Mouse (Mus musculus) right cerebral cortex, adult 2 months (tissue): ENCODE data around the gene Fndc5.

Source experiments
- DNase-seq, 2 experiments: peaks; one replicate each; pipeline ENCODE4 v3.0.0; 2021 to 2022; ENCODE audit warnings: low spot score in 2 of 2

Fndc5 gene

GRCm38 (mm10) chr4:129136579-129137391 lies at the start of gene Fndc5:
Fndc5 (plus strand) TSS chr4:129136999.
- no peak for DNase-seq

GRCm38 (mm10) chr4:129087850-129088249 lies 48.9 kb upstream of the Fndc5 start:
- DNase-seq: no peak

- no peak for DNase-seq
These were observed 41.5 kb upstream of the Fndc5 start for GRCm38 (mm10) chr4:129095276-129095675.

GRCm38 (mm10) chr4:129097006-129097405 lies 39.8 kb upstream of the Fndc5 start:
- DNase-seq: no peak

- no peak for DNase-seq
These were observed 34.5 kb upstream of the Fndc5 start for GRCm38 (mm10) chr4:129102133-129102829.

- DNase-seq: no peak
These were observed 31.4 kb upstream of the Fndc5 start, which contains the start of gene Tmem54 for GRCm38 (mm10) chr4:129105356-129105755. Tmem54 (plus strand) TSS chr4:129105548.

- no peak for DNase-seq
These were observed 30.7 kb upstream of the Fndc5 start for GRCm38 (mm10) chr4:129106073-129106472.

- no peak for DNase-seq
These were observed 29.4 kb upstream of the Fndc5 start for GRCm38 (mm10) chr4:129107348-129107899.

- DNase-seq: no peak
These were observed 28.2 kb upstream of the Fndc5 start for GRCm38 (mm10) chr4:129108624-129109023.

- DNase-seq: no peak
These were observed 26.0 kb upstream of the Fndc5 start for GRCm38 (mm10) chr4:129110804-129111203.

- DNase-seq: no peak
These were observed 25.4 kb upstream of the Fndc5 start for GRCm38 (mm10) chr4:129111350-129111749.

- no peak for DNase-seq
These were observed 24.6 kb upstream of the Fndc5 start for GRCm38 (mm10) chr4:129112231-129112630.

- peak; percentile 83 to 87 for DNase-seq
These were observed 23.5 kb upstream of the Fndc5 start for GRCm38 (mm10) chr4:129113083-129113988.

GRCm38 (mm10) chr4:129116703-129117102 lies 20.1 kb upstream of the Fndc5 start:
- DNase-seq: no peak

- no peak for DNase-seq
These were observed 18.9 kb upstream of the Fndc5 start for GRCm38 (mm10) chr4:129117720-129118510.

GRCm38 (mm10) chr4:129119708-129120107 lies 17.1 kb upstream of the Fndc5 start:
- no peak for DNase-seq

GRCm38 (mm10) chr4:129120520-129121445 lies 16.0 kb upstream of the Fndc5 start:
- DNase-seq: peak in 1 of 2 experiments; percentile 58

GRCm38 (mm10) chr4:129121569-129122086 lies 15.2 kb upstream of the Fndc5 start, which contains the start of gene Hpca:
Hpca (minus strand) TSS chr4:129122036.
- DNase-seq: no peak

- DNase-seq: no peak
These were observed 14.7 kb upstream of the Fndc5 start for GRCm38 (mm10) chr4:129122107-129122506.
